Mouse (Mus musculus) lung, postnatal 0 days (tissue): ENCODE measurements at regions not wholly inside any gene's neighbourhood (a gene's known extent, or its start where the extent isn't known, plus 50 kb on each side); places are given as distances from the start of the nearest gene placed in this dataset.

Source experiments
- CTCF ChIP-seq: IDR thresholded peaks from 2 replicates; pipeline ENCODE4 v1.5.1; 2016; ENCODE audit warnings: antibody characterized with exemption, mild to moderate bottlenecking
- EP300 ChIP-seq: IDR thresholded peaks from 2 replicates; pipeline ENCODE4 v1.6.1; 2016; ENCODE audit warnings: antibody characterized with exemption, mild to moderate bottlenecking, control low read depth

DNA sequence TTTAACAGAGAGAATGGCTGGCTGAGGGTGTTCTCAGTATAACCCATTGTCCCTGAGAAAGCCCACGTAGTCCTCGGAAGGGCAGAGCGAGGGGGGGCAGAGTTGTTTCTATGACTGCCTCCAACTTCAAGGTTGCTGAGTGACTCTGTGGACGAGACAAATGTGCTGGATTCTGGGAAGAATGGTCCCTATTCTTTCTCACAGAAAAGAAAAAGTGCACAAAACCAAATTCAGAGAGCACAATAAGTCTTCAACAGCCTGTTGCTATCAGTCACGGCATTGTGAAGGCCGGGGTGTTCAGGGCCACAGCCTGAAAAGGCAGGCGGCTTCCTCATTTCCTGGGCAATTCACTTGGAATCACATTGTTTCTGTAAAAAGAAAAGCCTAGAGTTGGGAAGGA is 165.6 kb upstream of the 3110018I06Rik start:
- TF ChIP-seq EP300 (no peak), CTCF (no peak)
